Mouse (Mus musculus) ovary, postnatal 10 days (tissue): Measurements from ENCODE around the gene Crygb.
"Not testable (repeated sequence)": the region's sequence is repeated elsewhere in the genome, so short reads cannot be mapped to it uniquely, and the experiment has no call there.

Experiments
- DNase-seq: peaks from one replicate; pipeline ENCODE4 v3.0.0; 2022; ENCODE audit warnings: low spot score

The Crygb gene

GRCm38 (mm10) chr1:65067842-65068241 is 14.2 kb downstream of the Crygb start:
- no peak for DNase-seq

- no peak for DNase-seq
Observed at GRCm38 (mm10) chr1:65064201-65064600, 17.9 kb downstream of the Crygb start.

- DNase-seq = no peak
Observed at GRCm38 (mm10) chr1:65063352-65063751, 18.7 kb downstream of the Crygb start, which contains the start of gene Crygd. Crygd (minus strand) TSS chr1:65063452.

- no peak for DNase-seq
Observed at GRCm38 (mm10) chr1:65052140-65052539, 29.9 kb downstream of the Crygb start.

DNA sequence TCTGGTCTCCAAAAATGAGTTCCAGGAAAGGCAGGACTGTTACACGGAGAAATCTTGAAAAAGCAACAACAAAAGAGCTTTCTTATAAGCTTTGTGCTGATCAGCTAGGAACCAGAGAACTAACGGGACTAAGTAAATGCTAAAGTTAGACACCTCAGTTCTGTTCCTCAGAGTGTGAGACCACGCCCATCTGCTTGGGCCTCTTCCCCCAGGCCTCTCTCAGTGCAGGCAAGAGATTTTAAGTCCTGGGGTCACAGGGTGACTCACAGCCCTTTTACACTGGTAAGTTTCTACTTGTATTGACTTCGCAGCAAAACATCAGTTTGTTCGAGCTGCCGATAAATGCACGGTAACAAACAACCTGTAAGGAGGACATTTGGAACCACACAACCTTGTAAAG is 30.4 kb downstream of the Crygb start:
- DNase-seq = no peak

DNA sequence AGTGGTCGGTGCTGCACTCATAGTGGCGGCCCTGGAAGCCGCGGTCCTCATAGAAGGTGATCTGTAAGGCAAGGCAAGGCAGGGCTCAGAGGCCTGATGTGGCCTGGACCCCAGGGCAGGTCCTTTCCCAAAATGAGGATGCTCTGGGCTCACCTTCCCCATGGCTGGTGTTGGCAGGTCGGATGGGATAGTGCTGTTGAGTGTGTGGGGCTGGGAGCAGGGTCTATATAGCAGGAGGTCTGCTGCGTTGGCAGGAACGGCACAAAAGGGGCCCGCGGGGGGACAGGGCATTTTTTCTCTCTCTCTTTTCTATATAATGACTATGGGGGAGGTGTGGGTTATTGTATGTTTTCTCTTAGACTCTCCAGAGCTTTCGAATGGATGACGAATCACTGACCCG is 31.1 kb downstream of the Crygb start, which contains the start of gene Cryge:
TSS of gene Cryge (minus strand) at position 198 of the 400 bp plus-strand sequence.
- DNase-seq = not testable (repeated sequence)

DNA sequence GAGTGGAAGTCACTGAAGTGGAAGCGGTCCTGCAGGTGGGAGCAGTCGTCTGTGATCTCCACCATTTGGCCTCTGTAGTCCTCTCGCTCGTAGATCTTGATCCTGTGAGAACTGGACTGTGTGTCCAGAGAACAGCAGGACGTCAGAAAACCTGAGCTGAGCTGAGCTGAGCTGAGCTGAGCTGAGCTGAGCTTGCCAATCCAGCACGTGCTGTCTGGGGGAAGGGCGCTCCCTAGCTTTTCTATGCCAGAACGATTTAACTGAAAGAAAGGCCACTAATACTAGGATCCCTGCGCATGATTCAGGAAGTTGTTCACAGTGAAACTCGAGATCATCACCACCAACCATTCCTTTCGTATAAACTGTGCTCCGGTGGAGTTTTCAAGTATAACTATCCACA is 33.3 kb downstream of the Crygb start:
- DNase-seq = no peak

- DNase-seq = no peak
Observed at GRCm38 (mm10) chr1:65046401-65047109, 35.5 kb downstream of the Crygb start.

DNA sequence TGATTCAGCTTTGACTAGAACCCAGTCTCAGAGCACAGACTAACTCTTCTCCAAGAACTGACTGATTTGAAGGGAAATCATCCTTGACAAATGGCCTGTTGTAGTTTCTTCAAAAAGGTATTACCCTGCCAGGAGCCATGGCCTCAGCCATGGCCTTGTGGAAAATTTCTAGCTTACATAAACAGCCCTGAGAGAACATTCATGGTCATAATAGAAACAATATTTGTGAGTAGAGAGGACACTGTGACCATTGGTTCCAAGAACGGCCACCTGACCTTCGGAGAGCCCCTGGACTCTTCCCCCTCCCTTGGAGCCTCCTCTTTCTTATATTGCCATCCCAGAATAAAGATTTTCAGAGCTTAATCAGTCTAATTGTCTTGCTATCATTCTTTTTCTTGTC is 38.7 kb downstream of the Crygb start:
- DNase-seq = no peak

GRCm38 (mm10) chr1:65041837-65042236 is 40.3 kb downstream of the Crygb start:
- DNase-seq = no peak

- no peak for DNase-seq
Observed at GRCm38 (mm10) chr1:65040806-65041205, 41.3 kb downstream of the Crygb start.

GRCm38 (mm10) chr1:65039679-65040078 is 42.4 kb downstream of the Crygb start:
- DNase-seq = no peak

- no peak for DNase-seq
Observed at GRCm38 (mm10) chr1:65037542-65037941, 44.5 kb downstream of the Crygb start.

GRCm38 (mm10) chr1:65035513-65035912 is 46.6 kb downstream of the Crygb start:
- DNase-seq = no peak

- no peak for DNase-seq
Observed at GRCm38 (mm10) chr1:65032641-65033040, 49.4 kb downstream of the Crygb start, which contains the start of gene Akr1cl. Akr1cl (minus strand) TSS chr1:65032759.
